In genomic region chr19:9836581-9837340, GRCm38 (mm10) we compare ENCODE assay signal across 8 mouse cellular contexts. TPM values are rescaled to one million over a fixed set of nuclear protein-coding genes. Genes with fewer than 3 reads are reported as not detected.
DNase-seq lines count a peak whose midpoint lies in the region; ATAC-seq lines count a peak whose summit lies in the region.
"Not testable (repeated sequence)": the region's sequence is repeated elsewhere in the genome, so short reads cannot be mapped to it uniquely, and the experiment has no call there.

No protein-coding gene starts in this region.

- H3K36me3 ChIP-seq in embryonic facial prominence, embryonic 13.5 days; intestine, embryonic 14.5 days (ENCODE audit: control insufficient read depth, insufficient read depth, low read length); lung, embryonic 16.5 days (ENCODE audit: control insufficient read depth, insufficient read depth, low read length): not testable (repeated sequence)

- 20% methylated on average over 18 of the region's 21 CpGs for WGBS in embryonic facial prominence, embryonic 13.5 days
- WGBS in intestine, embryonic 14.5 days, result 11% methylated on average over 17 of the region's 21 CpGs
- 16% methylated on average over 18 of the region's 21 CpGs for whole genome bisulfite sequencing in lung, embryonic 16.5 days

- H3K9ac ChIP-seq in embryonic facial prominence, embryonic 13.5 days; intestine, embryonic 14.5 days (ENCODE audit: low read length): not testable (repeated sequence)
- H3K9ac ChIP-seq in lung, embryonic 16.5 days (ENCODE audit: low read length), result 0 out of 2 replicates have a peak overlapping the region, but pooled peaks have one; percentile 32

- not testable (repeated sequence) for H3K9me3 ChIP-seq in embryonic facial prominence, embryonic 13.5 days; intestine, embryonic 14.5 days (ENCODE audit: control insufficient read depth, low read length); lung, embryonic 16.5 days (ENCODE audit: control insufficient read depth, low read length)

- not testable (repeated sequence) for H3K27me3 ChIP-seq in embryonic facial prominence, embryonic 13.5 days; intestine, embryonic 14.5 days (replicated peaks; ENCODE audit: control insufficient read depth, insufficient read depth, low read length); lung, embryonic 16.5 days (ENCODE audit: control insufficient read depth, insufficient read depth, low read depth, low read length)

- H3K27ac ChIP-seq in embryonic facial prominence, embryonic 13.5 days, result not testable (repeated sequence)
- peak overlapping the region; percentile 62 for H3K27ac ChIP-seq in intestine, embryonic 14.5 days (ENCODE audit: low read depth)
- H3K27ac ChIP-seq in lung, embryonic 16.5 days (ENCODE audit: low read length), result peak overlapping the region; percentile 49

- H3K4me1 ChIP-seq in embryonic facial prominence, embryonic 13.5 days; intestine, embryonic 14.5 days (replicated peaks; ENCODE audit: control insufficient read depth, insufficient read depth, low read length); lung, embryonic 16.5 days (replicated peaks; ENCODE audit: control insufficient read depth, insufficient read depth, low read length): not testable (repeated sequence)

- H3K4me3 ChIP-seq in embryonic facial prominence, embryonic 13.5 days, result peak overlapping the region; percentile 38
- peak overlapping the region; percentile 27 for H3K4me3 ChIP-seq in intestine, embryonic 14.5 days (ENCODE audit: low read depth, low read length)
- peak overlapping the region; percentile 39 for H3K4me3 ChIP-seq in lung, embryonic 16.5 days (ENCODE audit: low read length)

- peak overlapping the region; percentile 49 for H3K4me2 ChIP-seq in embryonic facial prominence, embryonic 13.5 days
- H3K4me2 ChIP-seq in intestine, embryonic 14.5 days (ENCODE audit: low read length), result not testable (repeated sequence)
- H3K4me2 ChIP-seq in lung, embryonic 16.5 days (ENCODE audit: low read depth, low read length), result peak overlapping the region; percentile 31

- peak; percentile 36 to 37 for DNase-seq in adrenal gland, adult 18-20 months (ENCODE audit: low spot score in 2 of 2)
- peak; percentile 47 to 63 for DNase-seq in heart, adult 18-20 months
- not testable (repeated sequence) for DNase-seq in intestine, embryonic 14.5 days (ENCODE audit: low spot score)
- DNase-seq in layer of hippocampus, postnatal 36 days, result peak; percentile 36 to 47
- peak; percentile 13 for DNase-seq in ovary, postnatal 10 days (ENCODE audit: low spot score)
- DNase-seq in thymus, postnatal 25 days, result peak; percentile 37

- peak; percentile 32; the same call in 1 of the 2 replicates for ATAC-seq in embryonic facial prominence, embryonic 13.5 days (ENCODE audit: insufficient number of reproducible peaks, insufficient read depth, low FRiP score, low TSS enrichment, low read depth)
- peak; percentile 96 for ATAC-seq in intestine, embryonic 14.5 days (replicated peaks; ENCODE audit: low FRiP score, low TSS enrichment, low read depth)
- peak; percentile 95 for ATAC-seq in lung, embryonic 16.5 days (ENCODE audit: low read depth)

RNA-seq across cellular contexts. Expression of gene Scgb2a2, which starts 10.6 kb away (rescaled TPM):
- not detected for total RNA-seq in adrenal gland, adult 18-20 months (2021)
- not detected in 2 replicates for polyA plus RNA-seq in embryonic facial prominence, embryonic 13.5 days (2015; fragmentation: Nextera tagmentation; extraction: Ambion mirVana)
- total RNA-seq in heart, adult 18-20 months (2021), result not detected
- not detected in 2 replicates for polyA plus RNA-seq in intestine, embryonic 14.5 days (2014; fragmentation: Nextera tagmentation; extraction: Ambion mirVana)
- not detected for total RNA-seq in layer of hippocampus, postnatal 36 days (2021)
- not detected in 2 replicates for polyA plus RNA-seq in lung, embryonic 16.5 days (2015; fragmentation: Nextera tagmentation; extraction: Ambion mirVana)

Comparison
In these comparisons a context has a peak if more than half of its experiments do, and no peak if none do; other contexts are left out.
1. ATAC-seq: peak in every context shown above with its lines; median percentile 96 in intestine, embryonic 14.5 days; 95 in lung, embryonic 16.5 days; 32 in embryonic facial prominence, embryonic 13.5 days.